Mouse (Mus musculus): ENCODE data around the gene Mfap3. TPM values are rescaled to one million over a fixed set of nuclear protein-coding genes. Genes with fewer than 3 reads are reported as not detected.

Mfap3 gene
- 10 to 100 TPM; 33.7 to 34.8 TPM for total RNA-seq (2023)

DNA sequence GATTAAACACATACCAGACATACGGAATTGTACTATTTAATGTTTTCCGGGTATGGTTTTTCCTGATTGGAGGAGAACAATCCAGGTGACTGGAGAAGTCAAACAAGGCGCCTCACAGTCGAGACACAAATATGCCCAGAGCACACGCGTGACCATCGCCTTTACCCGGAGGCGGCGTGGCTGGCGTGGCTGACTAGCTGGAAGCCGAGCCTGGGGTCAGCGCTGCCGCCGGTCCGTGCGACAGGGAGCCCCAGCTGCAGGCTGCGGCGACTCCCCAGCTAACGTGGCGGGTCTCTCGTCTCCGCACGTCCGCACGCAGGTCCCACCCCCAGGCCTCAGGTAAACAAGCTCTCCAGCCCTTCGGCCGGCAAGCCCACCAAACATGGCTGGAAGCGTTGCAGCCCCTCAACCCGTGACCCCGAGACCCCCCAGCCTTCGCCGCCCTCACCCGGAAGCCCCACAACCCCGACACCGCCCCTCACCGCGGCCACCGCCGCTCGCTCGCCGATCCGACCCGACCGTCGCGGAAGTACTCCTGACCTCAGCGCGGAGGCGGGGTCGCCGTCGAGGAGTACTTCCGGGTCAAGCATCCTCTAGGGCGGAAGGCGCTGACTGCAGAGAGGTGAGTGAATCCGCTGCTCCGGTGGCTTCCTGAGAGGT lies at the start of gene Mfap3, which contains the start of gene Fam114a2:
Gene Mfap3 (plus strand): TSS at position 574 of the 660 bp plus-strand sequence.
Gene Fam114a2 (minus strand): TSS at position 527 of the 660 bp plus-strand sequence.

Other genes starting within 250 kb of the Mfap3 start
- 10 to 100 TPM; 25.2 to 36.2 TPM for gene Fam114a2, start within 50 bp of the Mfap3 start, total RNA-seq (2023)
- 10 to 100 TPM; 16.3 to 21.0 TPM for gene Galnt10, start 126.8 kb downstream of the Mfap3 start, total RNA-seq (2023)